Mouse (Mus musculus): Measurements from ENCODE around the gene Sspo. TPM values are rescaled to one million over a fixed set of nuclear protein-coding genes. Genes with fewer than 3 reads are reported as not detected.
A peak's percentile ranks its signal among the peaks of the same experiment; 100 is the strongest.

Sspo gene
- total and polyA plus RNA-seq, 3 experiments, result 0.08 to 0.42 (median 0.17) TPM

DNA sequence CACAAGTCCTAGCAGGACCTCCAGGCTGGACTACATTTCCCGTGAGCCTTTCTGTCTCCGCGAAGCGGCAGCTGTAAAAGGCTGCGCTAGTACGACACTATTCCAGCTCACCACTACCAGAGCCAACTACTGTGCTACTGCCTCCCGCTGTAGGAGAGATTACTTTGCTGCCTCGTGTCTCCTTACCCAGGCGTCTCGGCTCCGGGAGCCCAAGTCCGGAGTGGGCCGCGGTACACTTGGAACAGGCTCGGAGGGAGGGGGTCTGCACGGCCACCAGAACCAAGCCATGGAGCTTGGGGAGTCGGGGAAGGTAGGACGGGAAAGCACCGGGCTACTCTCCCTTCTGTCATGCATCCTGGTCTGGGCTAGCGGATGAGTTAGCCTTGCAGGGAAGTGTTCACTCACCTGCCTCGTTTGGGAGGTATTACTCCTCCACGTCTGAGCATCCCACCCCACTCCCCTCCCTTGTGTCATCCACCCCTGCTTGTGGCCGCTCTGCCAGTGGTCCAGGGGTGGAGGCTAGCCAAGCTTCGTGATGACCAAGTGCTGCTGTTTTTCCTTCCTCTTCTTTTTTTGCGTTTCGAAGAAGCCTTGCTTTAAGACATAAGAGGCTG is 56.3 kb downstream of the Sspo start (continued):
- TF ChIP-seq NELFE (IDR thresholded peaks at IDR 0.05; ENCODE audit: low read depth, low read length) (peak; percentile 78), GABPA (IDR thresholded peaks at IDR 0.05; ENCODE audit: insufficient replicate concordance, low read depth, low read length) (peak; percentile 48; the same call in 1 of the 2 replicates), MXI1 (IDR thresholded peaks at IDR 0.05; ENCODE audit: low read depth, low read length) (no peak), CHD1 (IDR thresholded peaks at IDR 0.05; ENCODE audit: low read depth, low read length) (no peak), MEF2A (IDR thresholded peaks at IDR 0.05; ENCODE audit: borderline replicate concordance, low read depth, low read length) (no peak), SIN3A (IDR thresholded peaks at IDR 0.05; ENCODE audit: low read length) (peak; percentile 69; the same call in 1 of the 2 replicates), ZMIZ1 (IDR thresholded peaks at IDR 0.05; ENCODE audit: low read depth, low read length) (peak; percentile 55; the same call in 1 of the 2 replicates), ZKSCAN1 (IDR thresholded peaks at IDR 0.05; ENCODE audit: borderline replicate concordance, low read depth, low read length) (no peak), PAX5 (IDR thresholded peaks at IDR 0.05; ENCODE audit: low read length) (no peak), POLR2A (IDR thresholded peaks at IDR 0.05; ENCODE audit: low read depth, low read length) (peak; percentile 80), HCFC1 (IDR thresholded peaks at IDR 0.05; ENCODE audit: low read depth, low read length) (peak; percentile 98), NRF1 (IDR thresholded peaks at IDR 0.05; ENCODE audit: low read depth, low read length) (peak; percentile 65), JUND (conservative IDR thresholded peaks at IDR 0.05; ENCODE audit: low read depth, low read length) (no peak)

GRCm38 (mm10) chr6:48508087-48508486 is 60.1 kb downstream of the Sspo start:
- no peak overlapping the region for H3K4me2 ChIP-seq (ENCODE audit: insufficient read depth, low read depth, poor library complexity, severe bottlenecking)
- H3K36me3 ChIP-seq (replicated peaks in 1 of 2; ENCODE audit: control insufficient read depth in 1 of 2, insufficient read depth in 1 of 2, low read length in 1 of 2), result peaks cover 10 to 50% of the 10 kb centered on the region in 2 experiments
- in situ Hi-C loops (cut with MboI; ENCODE audit: low pct_ligation_motif_present, low pct_unique_long_range_greater_than_20kb, low sequenced_read_pairs) (no loop called here), dilution Hi-C loops (cut with MboI; ENCODE audit: extremely low pct_ligation_motif_present, extremely low pct_unique_long_range_greater_than_20kb, low sequenced_read_pairs) (no loop called here)
- TF ChIP-seq EP300 (IDR thresholded peaks at IDR 0.05; ENCODE audit: low read length) (peak; percentile 32; the same call in 1 of the 2 replicates), JUND (conservative IDR thresholded peaks at IDR 0.05; ENCODE audit: low read depth, low read length) (peak; percentile 64), JUN (IDR thresholded peaks at IDR 0.05; ENCODE audit: insufficient read depth, low read depth, low read length) (peak; percentile 39; the same call in 1 of the 2 replicates), ZKSCAN1 (IDR thresholded peaks at IDR 0.05; ENCODE audit: borderline replicate concordance, low read depth, low read length) (no peak), RCOR1 (conservative IDR thresholded peaks at IDR 0.05; ENCODE audit: low read depth, low read length) (no peak)
- peaks cover 4 to 44% of the 10 kb centered on the region in 2 experiments for H3K4me1 ChIP-seq (ENCODE audit: control insufficient read depth in 1 of 2, insufficient read depth in 2 of 2)
- H3K27ac ChIP-seq (ENCODE audit: insufficient read depth, low read depth), result no peak overlapping the region
- DNase-seq (ENCODE audit: extremely low read depth), result peak; percentile 47
- H3K9ac ChIP-seq (ENCODE audit: insufficient read depth, low read depth), result no peak overlapping the region
- no peaks in the 10 kb centered on the region for H3K79me2 ChIP-seq (replicated peaks; ENCODE audit: control insufficient read depth, extremely low read depth, insufficient read depth, poor library complexity, severe bottlenecking)
- no peaks in the 10 kb centered on the region for H3K9me3 ChIP-seq (replicated peaks; ENCODE audit: low read length)
- no peak overlapping the region for H3K4me3 ChIP-seq (replicated peaks in 1 of 3; ENCODE audit: low read depth in 2 of 3, low read length in 2 of 3, poor library complexity in 1 of 3)
- no peaks in the 10 kb centered on the region for H3K27me3 ChIP-seq (replicated peaks)

GRCm38 (mm10) chr6:48510426-48510825 is 62.4 kb downstream of the Sspo start:
- DNase-seq (ENCODE audit: extremely low read depth), result no peak
- dilution Hi-C loops (cut with MboI; ENCODE audit: extremely low pct_ligation_motif_present, extremely low pct_unique_long_range_greater_than_20kb, low sequenced_read_pairs) (no loop called here), in situ Hi-C loops (cut with MboI; ENCODE audit: low pct_ligation_motif_present, low pct_unique_long_range_greater_than_20kb, low sequenced_read_pairs) (no loop called here)
- no peaks in the 10 kb centered on the region for H3K27me3 ChIP-seq (replicated peaks)
- H3K9ac ChIP-seq (ENCODE audit: insufficient read depth, low read depth), result no peak overlapping the region
- peaks cover 4 to 40% of the 10 kb centered on the region in 2 experiments for H3K4me1 ChIP-seq (ENCODE audit: control insufficient read depth in 1 of 2, insufficient read depth in 2 of 2)
- no peaks in the 10 kb centered on the region for H3K79me2 ChIP-seq (replicated peaks; ENCODE audit: control insufficient read depth, extremely low read depth, insufficient read depth, poor library complexity, severe bottlenecking)
- no peaks in the 10 kb centered on the region for H3K9me3 ChIP-seq (replicated peaks; ENCODE audit: low read length)
- TF ChIP-seq ZNF384 (IDR thresholded peaks at IDR 0.05; ENCODE audit: low read depth, low read length) (no peak), NRF1 (IDR thresholded peaks at IDR 0.05; ENCODE audit: low read depth, low read length) (no peak)
- no peak overlapping the region for H3K27ac ChIP-seq (ENCODE audit: insufficient read depth, low read depth)
- H3K4me2 ChIP-seq (ENCODE audit: insufficient read depth, low read depth, poor library complexity, severe bottlenecking), result no peak overlapping the region
- peaks cover 12 to 74% of the 10 kb centered on the region in 2 experiments for H3K36me3 ChIP-seq (replicated peaks in 1 of 2; ENCODE audit: control insufficient read depth in 1 of 2, insufficient read depth in 1 of 2, low read length in 1 of 2)
- H3K4me3 ChIP-seq (replicated peaks in 1 of 3; ENCODE audit: low read depth in 2 of 3, low read length in 2 of 3, poor library complexity in 1 of 3), result no peak overlapping the region

Data from CH12.LX (cell line).